Mouse (Mus musculus) small intestine, adult 2 months (tissue): ENCODE results near the gene Rabl6. TPM values are rescaled to one million over a fixed set of nuclear protein-coding genes. Genes with fewer than 3 reads are reported as not detected.

Experiments used
- H3K27ac ChIP-seq: fragments of 200-500 bp; 2 replicates; pipeline ENCODE4 v1.5.1; 2012; ENCODE audit warnings: low read depth, low read length, control low read depth, inconsistent platforms; ENCODE audit not compliant: insufficient read depth
- H3K27me3 ChIP-seq: fragments of 200-500 bp; 2 replicates; pipeline ENCODE4 v1.6.1; 2012; ENCODE audit warnings: mild to moderate bottlenecking, moderate library complexity, low read length, inconsistent platforms; ENCODE audit not compliant: control insufficient read depth, insufficient read depth
- H3K36me3 ChIP-seq: fragments of 200-500 bp; 2 replicates; pipeline ENCODE4 v1.6.1; 2012; ENCODE audit warnings: mild to moderate bottlenecking, low read length, control low read depth, inconsistent platforms; ENCODE audit not compliant: control insufficient read depth, insufficient read depth
- H3K4me1 ChIP-seq: fragments of 200-500 bp; 2 replicates; pipeline ENCODE4 v1.6.1; 2012; ENCODE audit warnings: low read length, inconsistent platforms, mixed read lengths; ENCODE audit not compliant: control insufficient read depth, insufficient read depth, insufficient read length
- H3K4me3 ChIP-seq: fragments of 200-500 bp; 2 replicates; pipeline ENCODE4 v1.5.1; 2012; ENCODE audit warnings: low read depth, mild to moderate bottlenecking, control low read depth, inconsistent platforms, low read length, moderate library complexity
- CTCF ChIP-seq: fragments of 200-500 bp; IDR thresholded peaks from 2 replicates; pipeline ENCODE4 v1.5.1; 2012; ENCODE audit warnings: low read depth, mild to moderate bottlenecking, control low read depth, inconsistent platforms, low read length, moderate library complexity, mixed read lengths; ENCODE audit not compliant: insufficient replicate concordance, insufficient read length; ENCODE audit errors: extremely low read depth
- POLR2A ChIP-seq: fragments of 200-500 bp; IDR thresholded peaks from 2 replicates; pipeline ENCODE4 v1.6.1; 2012; ENCODE audit warnings: low read depth, mild to moderate bottlenecking, control low read depth, inconsistent platforms, low read length, moderate library complexity
- WGBS: fragments of 180-500 bp; shearing (Covaris S2); methylation state at CpG from one replicate; pipeline ENCODE4 v1.1.7; 2018; 5-methylcytosine and 5-hydroxymethylcytosine counted together
- polyA plus RNA-seq: library from polyadenylated mRNA; depleted of rRNA; stranded (reverse); fragments of >200 nt; gene quantifications from 2 replicates; pipeline ENCODE4 v1.2.3, GENCODE M21; 2012

The Rabl6 gene
- polyA plus RNA-seq, 1 experiment, result 47.6 TPM

DNA sequence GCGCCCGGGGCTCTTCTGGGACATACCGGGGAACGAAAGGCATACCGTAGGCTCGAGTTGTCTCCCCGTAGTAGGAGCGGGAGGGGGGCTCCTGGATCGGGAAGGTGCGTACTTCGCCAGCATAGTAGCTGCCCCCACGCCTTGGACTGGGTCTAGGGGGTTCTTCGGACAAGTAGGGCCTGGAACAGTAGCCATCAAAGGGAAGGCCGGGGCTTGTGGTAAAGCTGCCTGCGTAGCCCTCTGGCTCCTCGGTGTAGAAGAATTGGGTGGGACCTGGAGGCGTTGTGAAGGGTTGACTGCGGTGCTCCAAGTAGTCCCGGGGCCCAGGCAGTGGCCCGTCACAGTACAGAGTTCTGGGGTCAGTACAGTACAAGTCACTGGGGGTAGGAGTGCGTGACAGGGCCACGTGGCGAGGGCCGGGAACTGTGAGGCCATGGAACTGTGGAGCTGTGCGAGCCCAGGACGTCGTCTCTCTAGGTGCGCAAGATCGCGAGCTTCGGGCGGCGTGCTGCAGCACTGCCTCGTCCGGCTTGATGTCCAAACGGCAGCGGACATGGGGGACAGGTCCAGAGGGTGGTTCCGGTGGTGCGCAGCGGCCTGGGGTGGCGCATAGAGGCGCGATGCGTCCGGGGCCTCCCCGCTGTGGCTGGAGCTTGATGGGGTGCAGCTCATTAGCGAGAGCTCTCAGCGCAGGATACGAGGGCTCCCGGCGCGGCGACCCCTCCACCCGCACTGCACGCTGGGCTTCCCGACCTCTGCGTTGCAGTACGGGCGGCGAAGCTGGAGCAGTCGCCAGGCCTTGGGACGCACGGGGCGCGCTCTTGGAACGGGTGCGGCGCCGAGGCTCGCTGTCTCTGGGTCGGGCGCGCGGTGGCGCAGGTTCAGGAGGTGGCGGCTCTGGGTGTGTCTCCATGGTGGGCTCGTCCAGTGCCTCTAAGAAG lies 29.3 kb downstream of the Rabl6 start:
- Histone ChIP-seq H3K27me3 (peaks cover 36% of the 10 kb centered on the region), H3K4me1 (peaks cover 32% of the 10 kb centered on the region), H3K36me3 (peaks cover 3% of the 10 kb centered on the region), H3K27ac (no peak overlapping the region), H3K4me3 (peak overlapping the region; percentile 25)
- TF ChIP-seq CTCF (no peak), POLR2A (no peak)
- WGBS, result 13% methylated on average over 77 of the region's 77 CpGs

DNA sequence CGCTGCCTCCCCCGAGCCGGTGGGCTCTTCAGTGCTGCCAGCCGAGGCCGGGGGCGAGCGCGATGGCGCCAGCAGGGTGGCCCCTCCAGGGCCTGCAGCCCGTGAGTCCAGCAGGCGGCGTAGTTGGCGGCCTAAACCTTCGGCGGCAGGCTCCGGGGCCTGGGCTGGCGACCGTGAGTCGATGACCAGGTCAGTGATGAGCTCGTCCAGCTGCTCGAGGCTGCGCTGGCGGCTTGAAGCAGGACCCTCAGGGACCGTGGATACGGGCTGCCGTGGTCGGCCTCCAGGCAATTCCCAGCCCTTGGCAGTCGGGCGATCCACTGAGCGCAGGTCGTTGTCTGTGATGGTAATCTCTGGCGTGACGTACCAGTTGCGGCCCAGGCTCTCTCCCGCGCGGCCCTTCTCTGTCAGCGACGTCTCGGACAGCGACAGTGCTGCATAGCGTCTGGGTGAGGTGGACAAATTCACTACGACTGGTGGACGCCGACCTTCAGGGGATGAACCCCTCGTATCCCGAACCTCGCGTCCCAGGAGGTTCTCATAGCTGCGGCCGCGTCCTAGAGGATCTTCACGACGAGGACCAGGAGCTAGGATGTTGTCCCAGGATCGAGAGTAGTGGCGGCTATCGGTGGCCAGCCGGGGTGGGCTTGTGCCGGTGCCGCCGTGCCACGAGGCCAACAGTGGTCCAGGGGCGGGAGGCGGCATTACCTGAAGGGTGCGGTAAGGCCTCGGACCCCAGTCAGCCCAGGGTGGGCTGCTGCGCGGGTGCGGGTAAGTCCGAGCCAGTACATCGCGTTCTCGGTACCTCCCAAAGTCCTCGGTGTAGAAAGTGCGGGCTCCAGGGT lies 30.1 kb downstream of the Rabl6 start:
- TF ChIP-seq CTCF (no peak), POLR2A (no peak)
- Histone ChIP-seq H3K36me3 (peaks cover 1% of the 10 kb centered on the region; the same call in 1 of the 2 replicates), H3K27ac (no peak overlapping the region), H3K27me3 (peaks cover 36% of the 10 kb centered on the region), H3K4me1 (peaks cover 33% of the 10 kb centered on the region), H3K4me3 (peak overlapping the region; percentile 5; the same call in 1 of the 2 replicates)
- WGBS, result 22% methylated on average over 75 of the region's 75 CpGs

DNA sequence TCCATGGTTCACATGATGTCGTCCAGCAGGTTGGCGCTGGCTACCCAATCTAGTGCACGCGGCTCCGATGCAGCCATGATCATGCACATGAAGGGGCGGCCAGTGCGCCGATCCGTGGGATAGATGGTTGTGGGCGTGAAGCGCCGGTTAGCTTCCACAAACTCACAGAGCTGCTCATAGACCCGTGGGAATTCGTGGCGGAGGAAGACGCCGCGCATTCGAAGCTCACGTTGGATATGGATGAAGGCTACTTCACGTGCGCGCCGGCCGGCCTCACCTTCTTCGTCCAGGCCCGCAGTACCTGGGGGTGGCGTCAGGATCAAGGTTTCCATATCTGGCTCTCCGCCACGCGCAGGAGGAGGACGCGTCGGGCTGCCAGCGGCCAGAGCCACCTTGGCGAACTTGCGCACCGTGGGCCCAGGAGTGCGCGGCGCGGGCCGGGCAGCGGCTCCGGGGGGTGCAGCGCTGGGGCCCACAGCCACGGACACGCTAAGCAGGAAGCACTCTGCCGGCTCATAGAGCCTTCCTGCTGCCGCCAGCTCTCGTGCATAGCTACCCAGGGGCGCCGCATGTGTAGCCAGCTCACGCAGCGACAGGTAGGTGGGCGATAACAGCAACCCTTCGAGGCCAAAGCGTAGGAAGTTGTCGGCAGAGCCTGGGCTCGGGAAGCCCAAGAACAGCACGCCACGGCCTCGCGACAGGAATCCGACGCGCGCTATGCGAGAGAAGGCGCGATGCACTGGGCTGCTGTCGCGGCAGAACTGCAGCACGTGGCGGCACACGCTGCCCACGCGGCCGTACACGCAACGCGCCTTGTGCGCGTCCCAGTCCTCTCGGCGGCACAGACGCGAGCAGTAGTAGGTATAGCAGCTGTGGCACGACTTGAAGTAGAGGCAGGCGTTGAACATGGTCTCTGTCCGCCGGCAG lies 31.1 kb downstream of the Rabl6 start:
- 42% methylated on average over 92 of the region's 92 CpGs for WGBS
- no peak for TF ChIP-seq CTCF
- TF ChIP-seq POLR2A, result no peak
- Histone ChIP-seq H3K4me1 (peaks cover 33% of the 10 kb centered on the region), H3K4me3 (0 out of 2 replicates have a peak overlapping the region, but pooled peaks have one; percentile 8), H3K36me3 (no peaks in the 10 kb centered on the region), H3K27ac (no peak overlapping the region), H3K27me3 (peaks cover 36% of the 10 kb centered on the region)

DNA sequence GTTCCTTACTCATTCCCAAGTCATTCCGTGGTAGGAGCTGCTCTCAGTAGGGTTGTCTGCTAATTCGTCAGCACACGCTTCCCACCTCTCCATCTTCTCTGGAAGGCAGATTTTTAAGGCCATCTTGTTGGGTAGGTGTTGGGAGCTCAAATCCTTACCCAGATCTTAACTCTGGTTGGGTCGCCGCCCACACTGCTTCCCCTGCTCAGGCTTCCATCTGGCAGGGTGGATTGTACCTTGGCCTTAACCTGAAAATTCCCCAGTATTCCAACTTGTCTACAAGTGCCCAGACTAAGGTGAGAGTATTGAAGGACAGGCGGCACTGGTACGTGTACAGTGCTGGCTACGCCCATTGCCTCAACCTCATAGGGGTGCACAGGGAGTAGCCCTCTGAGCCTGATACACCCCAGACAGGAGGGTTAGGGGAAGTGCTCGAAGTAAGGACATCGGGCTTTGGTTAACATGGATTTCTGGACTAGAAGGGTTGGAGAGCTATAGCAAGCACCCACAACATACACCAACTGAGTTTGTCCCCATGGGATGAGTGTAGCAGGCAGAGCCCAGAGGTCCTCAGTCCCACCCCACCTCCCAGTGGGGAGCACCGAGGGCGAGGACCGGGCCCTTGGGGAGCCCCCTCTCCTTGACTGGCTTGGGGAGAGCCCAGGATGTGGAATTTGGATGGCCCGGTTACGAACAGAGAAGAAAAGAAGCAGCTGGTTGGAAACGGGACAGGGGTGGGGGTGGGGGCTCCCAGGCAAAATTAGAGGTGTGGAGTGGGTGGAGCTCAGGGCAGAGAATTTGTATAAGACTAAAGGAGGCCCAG lies 32.1 kb downstream of the Rabl6 start:
- Histone ChIP-seq H3K4me3 (no peak overlapping the region), H3K27me3 (peaks cover 36% of the 10 kb centered on the region), H3K27ac (no peak overlapping the region), H3K36me3 (no peaks in the 10 kb centered on the region), H3K4me1 (peaks cover 31% of the 10 kb centered on the region)
- WGBS, result 88% methylated on average over 16 of the region's 16 CpGs
- TF ChIP-seq CTCF (no peak), POLR2A (no peak)

DNA sequence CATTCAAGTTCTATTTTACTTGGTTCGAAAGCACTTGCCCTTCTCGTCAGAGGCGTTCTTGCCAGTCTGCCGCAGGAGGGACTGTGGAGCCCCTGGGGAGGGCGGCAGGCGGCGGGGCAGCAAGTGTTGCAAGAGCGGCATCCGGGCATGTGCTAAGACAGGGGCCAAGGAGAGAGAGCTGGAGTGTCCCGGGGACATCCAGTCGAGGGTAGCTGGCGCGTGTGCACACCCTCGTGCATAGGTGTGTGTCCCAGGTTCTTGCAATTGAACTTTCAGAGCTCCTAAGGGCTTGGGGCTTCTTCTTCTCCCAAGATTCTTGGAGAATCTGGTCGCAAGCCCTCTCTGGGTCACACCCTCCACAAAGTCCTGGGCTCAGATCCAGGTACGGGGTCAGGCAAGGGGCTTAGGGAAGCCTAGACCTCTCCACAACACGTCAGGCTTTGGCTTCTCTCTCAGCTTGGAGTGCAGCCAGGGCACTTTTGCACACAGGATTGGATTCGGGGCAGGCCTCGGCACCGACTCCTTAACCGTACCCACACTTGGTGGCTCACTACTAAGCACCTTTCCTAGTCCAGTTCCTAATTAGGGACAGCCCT lies 32.8 kb downstream of the Rabl6 start:
- no peak overlapping the region for H3K27ac ChIP-seq
- TF ChIP-seq POLR2A (no peak), CTCF (no peak)
- H3K4me1 ChIP-seq, result peaks cover 27% of the 10 kb centered on the region
- 6% methylated on average over 21 of the region's 21 CpGs for WGBS
- peaks cover 36% of the 10 kb centered on the region for H3K27me3 ChIP-seq
- peak overlapping the region; percentile 72 for H3K4me3 ChIP-seq
- no peaks in the 10 kb centered on the region for H3K36me3 ChIP-seq
